Mouse (Mus musculus): ENCODE data around the gene Gm10272. TPM values are rescaled to one million over a fixed set of nuclear protein-coding genes. Genes with fewer than 3 reads are reported as not detected.
"Not testable (repeated sequence)": the region's sequence is repeated elsewhere in the genome, so short reads cannot be mapped to it uniquely, and the experiment has no call there.

The Gm10272 gene
- polyA plus RNA-seq, 1 experiment from 2014 or later: not detected

DNA sequence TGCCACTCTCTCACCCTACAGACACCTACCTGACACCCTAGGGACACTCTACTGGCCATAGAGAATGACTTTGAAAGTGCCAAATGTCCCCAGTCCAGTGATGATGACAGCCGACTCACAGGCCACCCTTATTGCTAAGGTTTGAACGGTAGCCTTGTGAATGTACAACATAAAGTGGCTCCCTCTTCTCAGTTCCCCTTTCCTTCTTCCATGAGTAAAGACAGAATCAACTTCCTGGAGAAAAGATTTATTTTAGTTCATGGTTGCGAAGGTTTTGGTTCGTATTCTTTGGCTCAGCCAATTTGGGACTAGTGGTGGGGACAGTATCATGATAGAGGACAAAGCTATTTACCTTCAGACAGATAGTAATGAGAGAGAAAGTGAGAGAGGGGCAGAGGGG lies 32.5 kb downstream of the Gm10272 start:
- Histone ChIP-seq H3K27me3 (ENCODE audit: control insufficient read depth, insufficient read depth, low read length) (no peaks in the 10 kb centered on the region), H3K27ac (ENCODE audit: low read length) (no peak overlapping the region), H3K4me3 (ENCODE audit: low read depth, low read length) (no peak overlapping the region), H3K36me3 (ENCODE audit: control insufficient read depth, insufficient read depth, low read length) (no peaks in the 10 kb centered on the region), H3K9me3 (ENCODE audit: control insufficient read depth, low read depth, low read length) (peaks cover 7% of the 10 kb centered on the region; the same call in 1 of the 2 replicates), H3K9ac (replicated peaks; ENCODE audit: low read depth, low read length) (no peak overlapping the region), H3K4me1 (ENCODE audit: control insufficient read depth, insufficient read depth, low read length) (no peaks in the 10 kb centered on the region), H3K4me2 (replicated peaks; ENCODE audit: low read depth, low read length) (no peak overlapping the region)
- 90% methylated on average over 4 of the region's 4 CpGs for WGBS
- no peak for ATAC-seq (ENCODE audit: insufficient number of reproducible peaks, insufficient read depth, low FRiP score, low read depth)

DNA sequence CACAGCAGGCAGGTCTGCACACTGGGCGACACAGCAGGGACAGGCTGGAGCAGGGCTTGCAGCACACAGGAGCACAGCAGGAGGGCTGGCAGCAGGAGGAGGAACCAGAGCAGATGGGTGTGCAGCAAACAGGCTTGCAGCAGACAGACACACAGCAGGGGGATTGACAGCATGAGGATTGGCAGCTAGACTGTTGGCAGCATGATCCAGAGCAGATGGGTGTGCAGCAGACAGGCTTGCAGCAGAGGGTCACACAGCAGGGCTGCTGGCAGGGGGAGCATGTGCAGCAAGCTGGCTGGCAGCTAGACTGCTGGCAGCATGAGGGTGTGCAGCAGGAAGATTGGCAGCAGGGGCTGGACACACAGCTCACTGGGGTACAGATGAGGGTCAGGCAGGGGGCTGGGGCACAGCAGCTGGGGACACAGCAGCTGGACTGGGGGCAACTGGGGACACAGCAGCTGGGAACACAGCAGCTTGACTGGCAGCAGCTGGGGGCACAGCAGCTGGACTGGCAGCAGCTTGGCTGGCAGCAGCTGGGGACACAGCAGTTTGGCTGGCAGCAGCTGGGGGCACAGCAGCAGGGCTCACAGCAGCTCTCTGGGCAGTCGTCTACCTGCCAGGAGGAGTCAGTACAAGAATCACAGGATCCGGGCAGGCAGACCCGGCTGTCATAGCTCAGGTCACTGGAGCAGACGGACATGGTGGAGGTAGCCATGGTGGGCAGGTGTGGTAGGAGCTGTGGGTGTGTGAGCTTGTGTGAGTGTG lies 35.7 kb downstream of the Gm10272 start, which contains the start of gene Gm18596:
Gene Gm18596, minus strand, starts transcription at position 715 of the 765 bp plus-strand sequence.
- not testable (repeated sequence) for H3K4me2 ChIP-seq (replicated peaks; ENCODE audit: low read depth, low read length); H3K9ac ChIP-seq (replicated peaks; ENCODE audit: low read depth, low read length); H3K27me3 ChIP-seq (ENCODE audit: control insufficient read depth, insufficient read depth, low read length); H3K9me3 ChIP-seq (ENCODE audit: control insufficient read depth, low read depth, low read length); ATAC-seq (ENCODE audit: insufficient number of reproducible peaks, insufficient read depth, low FRiP score, low read depth); H3K4me1 ChIP-seq (ENCODE audit: control insufficient read depth, insufficient read depth, low read length); H3K36me3 ChIP-seq (ENCODE audit: control insufficient read depth, insufficient read depth, low read length); H3K4me3 ChIP-seq (ENCODE audit: low read depth, low read length); H3K27ac ChIP-seq (ENCODE audit: low read length)
- WGBS: 55% methylated on average over 4 of the region's 5 CpGs

DNA sequence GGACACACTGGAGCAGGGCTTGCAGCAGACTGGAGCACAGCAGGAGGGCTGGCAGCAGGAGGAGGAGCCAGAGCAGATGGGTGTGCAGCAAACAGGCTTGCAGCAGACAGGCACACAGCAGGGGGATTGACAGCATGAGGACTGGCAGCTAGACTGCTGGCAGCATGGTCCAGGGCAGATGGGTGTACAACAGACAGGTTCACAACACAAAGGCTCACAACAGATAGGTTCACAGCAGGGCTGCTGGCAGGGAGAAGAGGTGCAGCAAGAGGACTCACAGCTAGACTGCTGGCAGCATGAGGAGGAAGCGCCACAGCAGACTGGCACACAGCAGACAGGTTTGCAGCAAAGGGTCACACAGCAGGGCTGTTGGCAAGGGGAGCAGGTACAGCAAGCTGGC lies 44.3 kb downstream of the Gm10272 start:
- H3K9ac ChIP-seq (replicated peaks; ENCODE audit: low read depth, low read length); H3K4me1 ChIP-seq (ENCODE audit: control insufficient read depth, insufficient read depth, low read length); H3K36me3 ChIP-seq (ENCODE audit: control insufficient read depth, insufficient read depth, low read length); H3K4me2 ChIP-seq (replicated peaks; ENCODE audit: low read depth, low read length); H3K9me3 ChIP-seq (ENCODE audit: control insufficient read depth, low read depth, low read length); H3K27ac ChIP-seq (ENCODE audit: low read length); H3K27me3 ChIP-seq (ENCODE audit: control insufficient read depth, insufficient read depth, low read length); ATAC-seq (ENCODE audit: insufficient number of reproducible peaks, insufficient read depth, low FRiP score, low read depth); H3K4me3 ChIP-seq (ENCODE audit: low read depth, low read length): not testable (repeated sequence)
- WGBS: 79% methylated on average over 1 of the region's 1 CpGs

DNA sequence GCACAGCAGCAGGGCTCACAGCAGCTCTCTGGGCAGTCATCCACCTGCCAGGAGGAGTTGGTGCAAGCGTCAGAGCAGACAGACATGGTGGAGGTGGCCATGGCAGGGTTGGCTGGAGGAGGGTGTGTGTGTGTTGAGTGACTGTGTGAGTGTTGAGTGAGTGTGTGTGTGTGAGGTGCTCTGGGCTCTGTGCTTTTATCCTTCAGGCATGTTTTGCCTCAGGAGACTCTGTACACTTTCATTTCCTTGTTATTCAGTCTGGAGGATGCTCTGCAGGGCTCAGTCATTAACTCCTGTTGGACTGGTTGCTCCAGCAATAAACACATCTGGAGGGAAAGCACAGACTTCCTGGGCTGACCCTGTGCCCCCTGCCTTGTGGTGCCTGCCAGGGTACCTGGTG lies 44.8 kb downstream of the Gm10272 start, which contains the start of gene Gm9736:
Gene Gm9736, minus strand, starts transcription at position 101 of the 400 bp plus-strand sequence.
- not testable (repeated sequence) for H3K4me1 ChIP-seq (ENCODE audit: control insufficient read depth, insufficient read depth, low read length); ATAC-seq (ENCODE audit: insufficient number of reproducible peaks, insufficient read depth, low FRiP score, low read depth); H3K27me3 ChIP-seq (ENCODE audit: control insufficient read depth, insufficient read depth, low read length); H3K4me3 ChIP-seq (ENCODE audit: low read depth, low read length); H3K9ac ChIP-seq (replicated peaks; ENCODE audit: low read depth, low read length); H3K4me2 ChIP-seq (replicated peaks; ENCODE audit: low read depth, low read length); H3K27ac ChIP-seq (ENCODE audit: low read length); H3K9me3 ChIP-seq (ENCODE audit: control insufficient read depth, low read depth, low read length); H3K36me3 ChIP-seq (ENCODE audit: control insufficient read depth, insufficient read depth, low read length)
- WGBS: 40% methylated on average over 1 of the region's 1 CpGs

DNA sequence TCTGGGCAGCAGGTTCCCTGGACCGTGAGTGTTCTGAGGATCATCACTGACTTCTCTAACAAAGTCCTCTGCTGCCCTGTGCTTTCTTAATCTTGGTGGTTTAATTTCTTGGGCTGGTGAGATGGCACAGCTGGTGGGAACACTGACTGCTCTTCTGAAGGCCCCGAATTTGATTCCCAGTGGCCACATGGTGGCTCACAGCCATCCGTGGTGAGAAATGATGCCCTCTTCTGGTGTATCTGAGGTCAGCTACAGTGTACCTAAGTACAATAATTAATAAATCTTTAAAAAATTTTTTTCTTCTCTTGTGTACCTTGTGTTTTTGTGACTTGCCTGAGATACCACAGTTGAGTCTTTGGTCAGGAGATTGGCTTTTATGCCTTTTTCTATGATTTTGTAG lies 45.9 kb downstream of the Gm10272 start:
- H3K4me1 ChIP-seq (ENCODE audit: control insufficient read depth, insufficient read depth, low read length); H3K27me3 ChIP-seq (ENCODE audit: control insufficient read depth, insufficient read depth, low read length); H3K27ac ChIP-seq (ENCODE audit: low read length); H3K4me3 ChIP-seq (ENCODE audit: low read depth, low read length); H3K4me2 ChIP-seq (replicated peaks; ENCODE audit: low read depth, low read length); H3K9me3 ChIP-seq (ENCODE audit: control insufficient read depth, low read depth, low read length); H3K36me3 ChIP-seq (ENCODE audit: control insufficient read depth, insufficient read depth, low read length); ATAC-seq (ENCODE audit: insufficient number of reproducible peaks, insufficient read depth, low FRiP score, low read depth); H3K9ac ChIP-seq (replicated peaks; ENCODE audit: low read depth, low read length): not testable (repeated sequence)
- 59% methylated on average over 3 of the region's 3 CpGs for WGBS

DNA sequence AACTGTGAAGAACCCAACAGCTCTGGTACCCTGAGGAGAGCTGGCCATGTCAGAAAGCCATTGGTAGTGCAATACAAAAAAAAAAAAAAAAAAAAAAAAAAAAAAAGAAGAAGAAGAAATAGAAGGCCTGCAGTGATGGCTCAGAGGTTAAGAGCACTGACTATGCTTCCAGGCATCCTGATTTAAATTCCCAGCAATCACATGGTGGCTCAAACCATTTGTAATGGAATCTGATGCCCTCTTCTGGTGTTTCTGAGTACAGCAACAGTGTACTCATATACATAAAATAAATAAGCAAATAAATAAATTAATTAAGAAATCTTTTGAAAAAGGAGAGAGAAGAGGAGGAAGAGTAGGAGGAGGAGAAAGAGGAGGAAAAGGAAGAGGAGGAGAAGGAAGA lies 47.0 kb downstream of the Gm10272 start:
- no peak for ATAC-seq (ENCODE audit: insufficient number of reproducible peaks, insufficient read depth, low FRiP score, low read depth)
- no peak overlapping the region for H3K4me3 ChIP-seq (ENCODE audit: low read depth, low read length)
- no peak overlapping the region for H3K4me2 ChIP-seq (replicated peaks; ENCODE audit: low read depth, low read length)
- no peaks in the 10 kb centered on the region for H3K9me3 ChIP-seq (ENCODE audit: control insufficient read depth, low read depth, low read length)
- no peak overlapping the region for H3K9ac ChIP-seq (replicated peaks; ENCODE audit: low read depth, low read length)
- no peak overlapping the region for H3K27ac ChIP-seq (ENCODE audit: low read length)
- no peaks in the 10 kb centered on the region for H3K27me3 ChIP-seq (ENCODE audit: control insufficient read depth, insufficient read depth, low read length)
- H3K4me1 ChIP-seq (ENCODE audit: control insufficient read depth, insufficient read depth, low read length): no peaks in the 10 kb centered on the region
- no peaks in the 10 kb centered on the region for H3K36me3 ChIP-seq (ENCODE audit: control insufficient read depth, insufficient read depth, low read length)

Other genes starting within 250 kb of the Gm10272 start
- gene Fam207a, start 190.8 kb upstream of the Gm10272 start, polyA plus RNA-seq (2014; fragmentation: Nextera tagmentation; extraction: Ambion mirVana): 31.0 and 34.2 TPM in 2 replicates
- 2.7 and 3.1 TPM in 2 replicates for gene Itgb2, start 176.4 kb upstream of the Gm10272 start, polyA plus RNA-seq (2014; fragmentation: Nextera tagmentation; extraction: Ambion mirVana)
- 198 and 200 TPM in 2 replicates for gene Pttg1ip, start 124.9 kb upstream of the Gm10272 start, polyA plus RNA-seq (2014; fragmentation: Nextera tagmentation; extraction: Ambion mirVana)
- 324 and 346 TPM in 2 replicates for gene Sumo3, start 100.5 kb upstream of the Gm10272 start, polyA plus RNA-seq (2014; fragmentation: Nextera tagmentation; extraction: Ambion mirVana)
- gene Gm49325, start 100.4 kb upstream of the Gm10272 start, polyA plus RNA-seq (2014; fragmentation: Nextera tagmentation; extraction: Ambion mirVana): 6.5 TPM in 1 of 2 replicates, not detected in the other
- gene Ube2g2, start 84.4 kb upstream of the Gm10272 start, polyA plus RNA-seq (2014; fragmentation: Nextera tagmentation; extraction: Ambion mirVana): 41.5 and 44.3 TPM in 2 replicates
- 0.71 and 1.2 TPM in 2 replicates for gene Tspear, start 20.1 kb upstream of the Gm10272 start, polyA plus RNA-seq (2014; fragmentation: Nextera tagmentation; extraction: Ambion mirVana)
- gene Gm19402, start 15.9 kb upstream of the Gm10272 start, polyA plus RNA-seq (2014; fragmentation: Nextera tagmentation; extraction: Ambion mirVana): not detected in 2 replicates
- not detected in 2 replicates for gene Gm9508, start 9.4 kb upstream of the Gm10272 start, polyA plus RNA-seq (2014; fragmentation: Nextera tagmentation; extraction: Ambion mirVana)
- not detected in 2 replicates for gene Gm10024, start 4.8 kb downstream of the Gm10272 start, polyA plus RNA-seq (2014; fragmentation: Nextera tagmentation; extraction: Ambion mirVana)
- gene Gm10142, start 9.2 kb downstream of the Gm10272 start, polyA plus RNA-seq (2014; fragmentation: Nextera tagmentation; extraction: Ambion mirVana): not detected in 2 replicates
- not detected in 2 replicates for gene Krtap12-1, start 14.0 kb downstream of the Gm10272 start, polyA plus RNA-seq (2014; fragmentation: Nextera tagmentation; extraction: Ambion mirVana)
- not detected in 2 replicates for gene Gm10100, start 19.9 kb downstream of the Gm10272 start, polyA plus RNA-seq (2014; fragmentation: Nextera tagmentation; extraction: Ambion mirVana)
- gene Gm18596, start 36.0 kb downstream of the Gm10272 start, polyA plus RNA-seq (2014; fragmentation: Nextera tagmentation; extraction: Ambion mirVana): not detected in 2 replicates
- gene Gm9736, start 44.7 kb downstream of the Gm10272 start, polyA plus RNA-seq (2014; fragmentation: Nextera tagmentation; extraction: Ambion mirVana): not detected in 2 replicates
- not detected in 2 replicates for gene Gm3233, start 53.1 kb downstream of the Gm10272 start, polyA plus RNA-seq (2014; fragmentation: Nextera tagmentation; extraction: Ambion mirVana)
- gene Gm3238, start 64.7 kb downstream of the Gm10272 start, polyA plus RNA-seq (2014; fragmentation: Nextera tagmentation; extraction: Ambion mirVana): not detected in 2 replicates
- gene Gm7138, start 70.3 kb downstream of the Gm10272 start, polyA plus RNA-seq (2014; fragmentation: Nextera tagmentation; extraction: Ambion mirVana): not detected in 2 replicates
- gene Gm3250, start 75.9 kb downstream of the Gm10272 start, polyA plus RNA-seq (2014; fragmentation: Nextera tagmentation; extraction: Ambion mirVana): not detected in 2 replicates
- not detected in 2 replicates for gene Gm7137, start 81.6 kb downstream of the Gm10272 start, polyA plus RNA-seq (2014; fragmentation: Nextera tagmentation; extraction: Ambion mirVana)
- gene Gm9639, start 88.5 kb downstream of the Gm10272 start, polyA plus RNA-seq (2014; fragmentation: Nextera tagmentation; extraction: Ambion mirVana): not detected in 2 replicates
- gene Gm19668, start 92.5 kb downstream of the Gm10272 start, polyA plus RNA-seq (2014; fragmentation: Nextera tagmentation; extraction: Ambion mirVana): not detected in 2 replicates
- gene Gm9507, start 105.2 kb downstream of the Gm10272 start, polyA plus RNA-seq (2014; fragmentation: Nextera tagmentation; extraction: Ambion mirVana): not detected in 2 replicates
- gene Gm2696, start 108.1 kb downstream of the Gm10272 start, polyA plus RNA-seq (2014; fragmentation: Nextera tagmentation; extraction: Ambion mirVana): not detected in 2 replicates
- gene Krtap10-4, start 120.5 kb downstream of the Gm10272 start, polyA plus RNA-seq (2014; fragmentation: Nextera tagmentation; extraction: Ambion mirVana): not detected in 2 replicates
- not detected in 2 replicates for gene Krtap10-10, start 129.3 kb downstream of the Gm10272 start, polyA plus RNA-seq (2014; fragmentation: Nextera tagmentation; extraction: Ambion mirVana)
- not detected in 2 replicates for gene Gm36176, start 140.2 kb downstream of the Gm10272 start, polyA plus RNA-seq (2014; fragmentation: Nextera tagmentation; extraction: Ambion mirVana)
- gene Gm10318, start 146.2 kb downstream of the Gm10272 start, polyA plus RNA-seq (2014; fragmentation: Nextera tagmentation; extraction: Ambion mirVana): not detected in 2 replicates
- not detected in 2 replicates for gene Gm3285, start 155.3 kb downstream of the Gm10272 start, polyA plus RNA-seq (2014; fragmentation: Nextera tagmentation; extraction: Ambion mirVana)
- 5.4 and 6.7 TPM in 2 replicates for gene Lrrc3, start 195.9 kb downstream of the Gm10272 start, polyA plus RNA-seq (2014; fragmentation: Nextera tagmentation; extraction: Ambion mirVana)